Mouse (Mus musculus) C2C12 (cell line): ENCODE results near the gene Litaf. TPM values are rescaled to one million over a fixed set of nuclear protein-coding genes. Genes with fewer than 3 reads are reported as not detected.

ENCODE experiments used
- H3K27me3 ChIP-seq: one replicate; pipeline ENCODE4 v1.6.1; 2011; ENCODE audit not compliant: control insufficient read depth, insufficient read depth, insufficient read length
- H3K36me3 ChIP-seq: one replicate; pipeline ENCODE4 v1.6.1; 2011; ENCODE audit not compliant: control insufficient read depth, insufficient read depth
- H3K4me3 ChIP-seq: one replicate; pipeline ENCODE4 v1.5.1; 2011; ENCODE audit warnings: mild to moderate bottlenecking, control low read depth; ENCODE audit not compliant: poor library complexity, insufficient read depth, severe bottlenecking
- H3K79me2 ChIP-seq: one replicate; pipeline ENCODE4 v1.6.1; 2011; ENCODE audit not compliant: control insufficient read depth, insufficient read depth
- H3K79me3 ChIP-seq: one replicate; pipeline ENCODE4 v1.6.1; 2011; ENCODE audit warnings: low read depth, control low read depth
- H3ac ChIP-seq: one replicate; pipeline ENCODE3; 2011; ENCODE audit warnings: low read depth; ENCODE audit not compliant: control insufficient read depth, insufficient read length
- CEBPB ChIP-seq: IDR thresholded peaks from one replicate; pipeline ENCODE4 v1.6.1; 2011; ENCODE audit warnings: low read depth, mild to moderate bottlenecking, control low read depth, moderate library complexity
- CTCF ChIP-seq: IDR thresholded peaks from one replicate; pipeline ENCODE4 v1.5.1; 2011; ENCODE audit not compliant: control insufficient read depth, insufficient read depth, insufficient read length
- FOSL1 ChIP-seq: IDR thresholded peaks from one replicate; pipeline ENCODE4 v1.8.0; 2011; ENCODE audit warnings: mild to moderate bottlenecking, low read length; ENCODE audit not compliant: poor library complexity, insufficient read depth, severe bottlenecking
- MAX ChIP-seq: IDR thresholded peaks from one replicate; pipeline ENCODE4 v1.6.1; 2011; ENCODE audit warnings: mild to moderate bottlenecking, control low read depth
- MYOD1 ChIP-seq: IDR thresholded peaks from one replicate; pipeline ENCODE4 v1.6.1; 2011; ENCODE audit warnings: low read depth; ENCODE audit not compliant: control insufficient read depth, insufficient read length
- MYOG ChIP-seq: IDR thresholded peaks from one replicate; pipeline ENCODE4 v1.6.1; 2011; ENCODE audit not compliant: control insufficient read depth, insufficient read length; ENCODE audit errors: extremely low read depth
- USF1 ChIP-seq: IDR thresholded peaks from one replicate; pipeline ENCODE4 v1.6.1; 2011; ENCODE audit warnings: low read depth, mild to moderate bottlenecking, control low read depth, moderate library complexity
- polyA plus RNA-seq: library from polyadenylated mRNA; unstranded; fragments of >200 nt; fragmentation: generic; extraction: Trizol; gene quantifications from one replicate; pipeline ENCODE4 v1.2.1, GENCODE M21; 2012; ENCODE audit warnings: missing spikeins

Gene Litaf
- polyA plus RNA-seq, 1 experiment = 116 TPM

- TF ChIP-seq MYOG = no peak
- no peak for TF ChIP-seq MYOD1
- TF ChIP-seq CEBPB = no peak
- no peak for TF ChIP-seq FOSL1
- no peak for TF ChIP-seq USF1
- no peak for TF ChIP-seq CTCF
- TF ChIP-seq MAX = no peak
- Histone ChIP-seq H3K27me3 (peaks cover 3% of the 10 kb centered on the region), H3K4me3 (no peak overlapping the region)
Observed at GRCm38 (mm10) chr16:10925591-10926180, 140.3 kb downstream of the Litaf start.

GRCm38 (mm10) chr16:10923561-10923960, 142.4 kb downstream of the Litaf start:
- no peak for TF ChIP-seq MYOG
- no peak for TF ChIP-seq FOSL1
- no peak for TF ChIP-seq CEBPB
- no peak for TF ChIP-seq MAX
- TF ChIP-seq CTCF = no peak
- no peak for TF ChIP-seq MYOD1
- no peak for TF ChIP-seq USF1
- Histone ChIP-seq H3K27me3 (peaks cover 8% of the 10 kb centered on the region), H3K4me3 (no peak overlapping the region), H3ac (no peak overlapping the region), H3K79me3 (no peaks in the 10 kb centered on the region), H3K36me3 (no peaks in the 10 kb centered on the region), H3K79me2 (no peaks in the 10 kb centered on the region)

More at GRCm38 (mm10) chr16:10925591-10926180, 140.3 kb downstream of the Litaf start:
- Histone ChIP-seq H3K79me3 (no peaks in the 10 kb centered on the region), H3K36me3 (no peaks in the 10 kb centered on the region), H3K79me2 (no peaks in the 10 kb centered on the region), H3ac (no peak overlapping the region)

GRCm38 (mm10) chr16:10919856-10920255, 146.1 kb downstream of the Litaf start:
- TF ChIP-seq MYOD1 (no peak), MYOG (no peak), FOSL1 (no peak), USF1 (no peak), CEBPB (no peak), CTCF (no peak), MAX (no peak)
- H3ac ChIP-seq = no peak overlapping the region

GRCm38 (mm10) chr16:10916271-10916670, 149.7 kb downstream of the Litaf start:
- no peak overlapping the region for H3K4me3 ChIP-seq
- TF ChIP-seq MYOD1 (no peak), MYOG (no peak), CTCF (no peak), CEBPB (no peak), FOSL1 (no peak), MAX (no peak), USF1 (no peak)
- H3K36me3 ChIP-seq = no peaks in the 10 kb centered on the region
- no peaks in the 10 kb centered on the region for H3K79me2 ChIP-seq
- peaks cover 11% of the 10 kb centered on the region for H3K27me3 ChIP-seq
- no peaks in the 10 kb centered on the region for H3K79me3 ChIP-seq
- no peak overlapping the region for H3ac ChIP-seq

More at GRCm38 (mm10) chr16:10919856-10920255, 146.1 kb downstream of the Litaf start:
- H3K4me3 ChIP-seq = no peak overlapping the region
- H3K36me3 ChIP-seq = no peaks in the 10 kb centered on the region
- no peaks in the 10 kb centered on the region for H3K79me2 ChIP-seq
- H3K79me3 ChIP-seq = no peaks in the 10 kb centered on the region
- peaks cover 11% of the 10 kb centered on the region for H3K27me3 ChIP-seq

DNA sequence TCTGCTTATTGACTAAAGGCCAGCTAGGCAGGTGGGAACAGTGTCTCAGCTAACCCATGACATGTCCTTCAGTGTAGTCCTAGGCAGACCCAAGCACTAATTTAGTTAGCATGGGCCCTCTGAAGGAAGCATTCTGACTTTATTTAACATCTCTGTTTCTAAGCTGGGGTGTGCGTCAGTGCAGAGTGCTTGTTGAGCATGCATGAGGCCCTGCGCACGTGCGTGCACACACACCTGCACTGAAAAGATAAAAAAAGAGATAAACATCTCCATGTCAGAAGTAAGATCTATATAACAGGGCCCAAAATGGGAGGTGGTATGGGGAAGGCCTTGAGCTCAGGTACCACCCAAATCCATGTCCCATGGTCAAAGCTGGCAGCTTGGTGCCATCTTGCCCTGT, 150.9 kb downstream of the Litaf start:
- H3ac ChIP-seq = no peak overlapping the region
- H3K36me3 ChIP-seq = no peaks in the 10 kb centered on the region
- H3K79me3 ChIP-seq = no peaks in the 10 kb centered on the region
- no peak for TF ChIP-seq MAX
- no peak for TF ChIP-seq USF1
- no peak for TF ChIP-seq CEBPB
- TF ChIP-seq FOSL1 = no peak
- TF ChIP-seq MYOG = no peak
- no peak for TF ChIP-seq CTCF
- no peak for TF ChIP-seq MYOD1
- H3K79me2 ChIP-seq = no peaks in the 10 kb centered on the region
- no peak overlapping the region for H3K4me3 ChIP-seq
- peaks cover 6% of the 10 kb centered on the region for H3K27me3 ChIP-seq

- TF ChIP-seq USF1 (no peak), CEBPB (no peak), MYOD1 (no peak), FOSL1 (no peak), CTCF (no peak), MYOG (no peak), MAX (no peak)
- Histone ChIP-seq H3K4me3 (no peak overlapping the region), H3K27me3 (peaks cover 3% of the 10 kb centered on the region), H3K79me2 (no peaks in the 10 kb centered on the region), H3ac (no peak overlapping the region), H3K36me3 (no peaks in the 10 kb centered on the region), H3K79me3 (no peaks in the 10 kb centered on the region)
Observed at GRCm38 (mm10) chr16:10911061-10911460, 154.9 kb downstream of the Litaf start.
